Mouse (Mus musculus): ENCODE measurements around the gene Olfr1406.

DNA sequence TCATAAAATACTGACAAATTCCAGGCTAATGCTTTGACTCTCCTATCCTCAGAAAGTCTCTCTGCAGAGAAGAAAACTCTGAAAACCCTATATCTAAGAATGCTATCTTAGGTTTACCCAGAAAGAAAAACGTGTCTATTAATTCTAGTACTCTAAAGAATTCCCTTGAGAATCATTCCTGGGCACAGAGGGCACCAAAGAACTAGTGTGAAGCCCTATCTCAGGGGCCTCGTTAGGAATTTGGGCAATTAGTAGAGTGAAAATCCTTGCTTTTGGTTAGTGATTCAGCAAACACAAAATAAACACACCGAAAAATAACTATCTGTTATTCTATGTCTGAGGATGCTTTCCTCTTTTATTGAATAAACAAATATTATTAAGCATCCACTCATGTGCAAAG, at the start of gene Olfr1406:
- TF ChIP-seq CTCF (IDR thresholded peaks at IDR 0.05; ENCODE audit: control insufficient read depth, insufficient read depth, low read length) (no peak), POLR2A (IDR thresholded peaks at IDR 0.05; ENCODE audit: borderline replicate concordance, control insufficient read depth, low read depth, low read length) (no peak)

Measured in bone marrow, adult 2 months (tissue).